Mouse (Mus musculus): ENCODE measurements around the gene Itga2b. TPM values are rescaled to one million over a fixed set of nuclear protein-coding genes. Genes with fewer than 3 reads are reported as not detected.

Gene Itga2b
- 4.4 and 5.2 TPM in 2 replicates for polyA plus RNA-seq (2012; rRNA removed)

DNA sequence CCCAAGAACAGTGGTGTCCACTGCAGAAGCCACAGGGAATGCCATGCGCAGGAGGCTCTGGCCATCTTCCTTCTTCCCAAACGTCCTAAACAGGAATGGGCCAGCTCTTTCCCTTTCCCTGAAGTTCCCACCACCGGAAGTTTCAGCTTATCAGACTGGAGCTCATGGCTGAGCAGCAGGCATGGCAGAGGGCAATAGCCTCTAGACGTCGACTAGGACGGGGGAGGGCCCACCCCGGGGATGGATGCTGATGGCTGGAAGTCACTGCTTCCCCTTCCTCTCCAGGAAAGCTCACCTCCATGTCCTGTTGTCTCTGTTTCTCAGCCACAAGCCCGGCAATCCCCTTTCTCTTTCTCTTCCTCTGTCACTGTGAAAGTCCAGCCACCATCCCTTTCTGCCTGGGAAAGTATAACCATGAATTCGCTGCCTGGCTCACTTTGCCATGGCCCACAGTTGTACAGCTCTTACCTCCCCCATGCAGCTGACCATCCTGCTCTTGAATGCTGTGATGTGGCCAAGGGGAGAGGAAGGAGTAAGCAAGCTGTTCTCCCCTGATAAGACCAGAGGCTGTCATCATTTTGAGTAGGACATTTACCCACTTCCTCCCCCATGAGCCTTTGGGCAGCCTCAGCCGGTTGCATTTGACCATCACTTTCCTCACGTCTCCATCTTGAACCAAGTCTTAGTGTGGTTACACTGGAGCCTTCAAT is at the start of gene Itga2b:
TSS of gene Itga2b (minus strand) at position 475 of the 710 bp plus-strand sequence.

DNA sequence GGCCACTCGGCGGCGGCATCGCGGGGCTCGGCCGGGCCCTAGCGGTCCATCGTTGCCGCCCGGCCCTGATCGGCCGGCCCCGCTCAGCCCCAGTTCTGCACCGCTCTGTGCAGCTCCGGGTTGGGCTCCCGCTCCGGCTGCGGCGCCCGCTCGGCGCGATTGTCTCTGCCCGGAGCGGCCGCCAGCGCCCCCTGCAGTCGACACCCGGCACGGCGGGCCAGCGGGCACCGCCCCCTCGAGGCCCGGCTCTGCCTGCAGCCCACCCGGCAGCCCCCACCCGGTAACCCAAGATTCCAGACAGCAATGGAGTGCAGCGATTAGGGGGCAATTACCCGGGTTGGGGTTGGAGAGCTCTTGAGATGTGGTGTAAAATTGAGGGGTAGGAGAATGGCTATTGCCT is 22.4 kb downstream of the Itga2b start, which contains the start of gene Fam171a2:
TSS of gene Fam171a2 (minus strand) at position 186 of the 400 bp plus-strand sequence.

DNA sequence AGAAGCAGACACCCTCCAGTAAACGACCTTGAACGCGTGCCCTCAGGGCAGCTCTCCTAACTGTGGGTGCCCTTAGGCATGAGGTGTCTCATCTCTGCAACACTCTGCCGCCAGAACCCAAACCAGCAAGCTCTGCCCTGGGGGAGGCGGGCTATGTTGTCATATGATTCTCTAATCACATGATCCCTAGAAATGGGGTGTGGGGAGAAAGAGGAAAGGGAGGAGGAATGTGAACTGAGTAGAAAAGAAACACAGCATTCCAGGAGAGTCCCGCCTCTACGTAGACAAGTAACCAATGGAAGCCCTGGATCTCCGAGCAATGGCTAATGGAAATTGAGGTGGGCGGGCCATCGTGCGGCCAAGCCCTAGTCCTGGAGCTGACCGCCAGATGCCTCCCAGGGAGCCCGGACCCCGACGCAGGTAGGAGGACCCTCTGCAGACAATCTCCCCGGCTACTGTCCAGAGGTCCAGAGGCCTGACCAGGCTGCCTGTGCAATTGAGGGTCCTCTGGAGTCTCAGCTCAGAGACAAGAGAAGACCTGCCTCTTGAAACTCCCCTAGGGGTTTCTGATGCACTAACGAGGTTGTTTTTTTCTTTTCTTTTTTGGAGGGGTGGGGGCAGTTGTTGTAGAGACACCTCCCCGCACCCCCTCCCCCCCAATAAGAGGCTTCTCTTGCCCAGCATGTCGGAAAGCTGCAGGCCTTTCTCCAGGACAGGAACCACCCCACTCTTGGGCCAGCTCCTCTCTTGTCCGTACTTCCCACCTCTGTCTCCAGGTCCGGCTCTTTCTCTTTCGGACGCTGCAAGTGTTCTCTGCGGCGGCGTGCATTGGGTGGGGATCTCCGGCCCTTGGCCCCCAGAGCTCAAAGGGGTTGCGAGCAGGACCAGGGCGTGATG is 39.6 kb downstream of the Itga2b start, which contains the start of gene Grn:
TSS of gene Grn (plus strand) at position 195 of the 897 bp plus-strand sequence.

DNA sequence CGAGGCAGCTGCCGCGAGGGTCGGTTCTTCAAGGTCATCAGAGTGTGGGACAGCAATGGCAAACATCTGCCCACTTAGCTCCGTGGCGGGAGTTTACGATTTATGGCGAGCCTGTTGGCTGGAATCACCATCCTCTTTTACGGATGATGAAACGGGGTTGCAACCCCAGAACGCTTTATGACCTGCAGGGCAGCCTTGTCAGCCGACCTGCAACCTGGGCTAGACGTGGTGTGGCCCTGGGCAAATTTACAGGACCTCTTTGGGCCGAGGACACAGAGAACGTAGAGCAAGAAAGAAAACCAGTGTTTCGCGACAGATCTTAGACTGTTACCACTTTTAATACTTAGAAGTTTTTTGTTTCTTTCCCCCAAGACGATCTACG is 62.1 kb downstream of the Itga2b start, which contains the start of gene Slc25a39:
TSS of gene Slc25a39 (minus strand) at position 113 of the 382 bp plus-strand sequence.

Other genes starting within 250 kb of the Itga2b start
- 97.0 and 115 TPM in 2 replicates for gene Hdac5, start 240.0 kb downstream of the Itga2b start, polyA plus RNA-seq (2012; rRNA removed)
- gene BC030867, start 221.2 kb downstream of the Itga2b start, polyA plus RNA-seq (2012; rRNA removed) = 3.3 and 3.9 TPM in 2 replicates
- 1.6 and 2.8 TPM in 2 replicates for gene Asb16, start 201.4 kb downstream of the Itga2b start, polyA plus RNA-seq (2012; rRNA removed)
- gene Tmub2, start 185.2 kb downstream of the Itga2b start, polyA plus RNA-seq (2012; rRNA removed) = 57.5 and 64.0 TPM in 2 replicates
- 41.5 and 46.8 TPM in 2 replicates for gene Atxn7l3, start 173.5 kb downstream of the Itga2b start, polyA plus RNA-seq (2012; rRNA removed)
- 31.0 and 33.3 TPM in 2 replicates for gene Ubtf, start 150.4 kb downstream of the Itga2b start, polyA plus RNA-seq (2012; rRNA removed)
- 0.08 and 0.15 TPM in 2 replicates for gene Slc4a1, start 103.9 kb downstream of the Itga2b start, polyA plus RNA-seq (2012; rRNA removed)
- 14.5 and 19.1 TPM in 2 replicates for gene Rundc3a, start 76.7 kb downstream of the Itga2b start, polyA plus RNA-seq (2012; rRNA removed)
- gene Slc25a39, start 62.2 kb downstream of the Itga2b start, polyA plus RNA-seq (2012; rRNA removed) = 591 and 649 TPM in 2 replicates
- gene Grn, start 39.8 kb downstream of the Itga2b start, polyA plus RNA-seq (2012; rRNA removed) = 155 and 216 TPM in 2 replicates
- gene Fam171a2, start 22.4 kb downstream of the Itga2b start, polyA plus RNA-seq (2012; rRNA removed) = 14.4 and 17.6 TPM in 2 replicates
- 12.2 and 14.1 TPM in 2 replicates for gene Gpatch8, start 86.3 kb upstream of the Itga2b start, polyA plus RNA-seq (2012; rRNA removed)
- 1.6 and 2.1 TPM in 2 replicates for gene Gm11627, start 109.3 kb upstream of the Itga2b start, polyA plus RNA-seq (2012; rRNA removed)
- gene Fzd2, start 134.3 kb upstream of the Itga2b start, polyA plus RNA-seq (2012; rRNA removed) = 32.9 and 38.3 TPM in 2 replicates
- not detected in 2 replicates for gene Meioc, start 193.6 kb upstream of the Itga2b start, polyA plus RNA-seq (2012; rRNA removed)
- gene Ccdc43, start 227.7 kb upstream of the Itga2b start, polyA plus RNA-seq (2012; rRNA removed) = 3.5 and 4.8 TPM in 2 replicates

All from colon, adult 2 months (tissue).